8 mouse cellular contexts compared by ENCODE assay signal in the genomic region with DNA sequence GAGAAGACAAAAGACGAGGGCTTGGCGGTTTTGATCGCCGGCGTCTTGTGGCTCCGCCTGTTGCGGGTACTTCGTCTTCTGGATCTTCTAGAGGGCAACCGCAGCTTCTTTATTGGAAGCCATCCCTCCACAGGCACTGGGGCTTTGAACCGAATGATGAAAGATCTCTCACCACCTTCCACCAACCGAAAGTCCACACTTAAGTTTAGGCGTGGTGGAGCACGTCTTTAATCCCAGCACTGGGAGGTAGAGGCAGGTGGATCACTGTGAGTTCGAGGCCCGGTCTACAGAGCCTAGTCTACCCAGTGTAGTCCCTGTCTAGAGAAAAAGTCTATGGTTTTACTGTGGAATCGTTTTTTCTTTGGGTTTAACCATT. TPM values are rescaled to one million over a fixed set of nuclear protein-coding genes. Genes with fewer than 3 reads are reported as not detected.
A peak's percentile ranks its signal among the peaks of the same experiment; 100 is the strongest.
DNase-seq lines count a peak whose midpoint lies in the region; ATAC-seq and TF ChIP-seq lines count a peak whose summit lies in the region.

No protein-coding gene starts in this region.

- TF ChIP-seq CTCF in layer of hippocampus, adult 2 months (conservative IDR thresholded peaks at IDR 0.05) = no peak

- peak overlapping the region; percentile 50 for H3K4me2 ChIP-seq in embryonic facial prominence, embryonic 11.5 days (ENCODE audit: low read depth, low read length)
- peak overlapping the region; percentile 90 for H3K4me2 ChIP-seq in intestine, embryonic 14.5 days (ENCODE audit: low read length)
- H3K4me2 ChIP-seq in myocyte (ENCODE audit: low read depth) = peak overlapping the region; percentile 89

- no peaks in the 10 kb centered on the region for H3K4me1 ChIP-seq in embryonic facial prominence, embryonic 11.5 days (ENCODE audit: control insufficient read depth, insufficient read depth, low read length)
- peaks cover 7% of the 10 kb centered on the region for H3K4me1 ChIP-seq in intestine, embryonic 14.5 days (replicated peaks; ENCODE audit: control insufficient read depth, insufficient read depth, low read length)

- no peak for DNase-seq in layer of hippocampus, adult 2 months (ENCODE audit: low spot score in 2 of 2)
- DNase-seq in layer of hippocampus, adult 11-12 months (ENCODE audit: low spot score) = no peak
- no peak for DNase-seq in embryonic facial prominence, embryonic 11.5 days (ENCODE audit: low spot score)
- no peak for DNase-seq in intestine, embryonic 14.5 days (ENCODE audit: low spot score)
- no peak for DNase-seq in cerebellum, adult 9-11 months
- DNase-seq in spleen, postnatal 4 days (ENCODE audit: low spot score in 2 of 2) = no peak
- no peak for DNase-seq in layer of hippocampus, adult 18-20 months (ENCODE audit: low spot score in 2 of 2)

- 0 out of 2 replicates have a peak, but pooled peaks have one; percentile 47 for ATAC-seq in embryonic facial prominence, embryonic 11.5 days (replicated peaks; ENCODE audit: insufficient number of reproducible peaks, low FRiP score, low TSS enrichment, low read depth)
- ATAC-seq in intestine, embryonic 14.5 days (replicated peaks; ENCODE audit: low FRiP score, low TSS enrichment, low read depth) = peak; percentile 67

- peak overlapping the region; percentile 74 for H3K9ac ChIP-seq in embryonic facial prominence, embryonic 11.5 days (replicated peaks; ENCODE audit: low read length)
- peak overlapping the region; percentile 79 for H3K9ac ChIP-seq in intestine, embryonic 14.5 days (ENCODE audit: low read length)

- WGBS in embryonic facial prominence, embryonic 11.5 days = 12% methylated on average over 16 of the region's 16 CpGs
- 13% methylated on average over 16 of the region's 16 CpGs for WGBS in intestine, embryonic 14.5 days

- H3ac ChIP-seq in myocyte (ENCODE audit: control insufficient read depth, insufficient read length) = peak overlapping the region; percentile 91

- H3K4me3 ChIP-seq in layer of hippocampus, adult 2 months = peak overlapping the region; percentile 91
- peak overlapping the region; percentile 70 for H3K4me3 ChIP-seq in embryonic facial prominence, embryonic 11.5 days (ENCODE audit: low read depth, low read length)
- H3K4me3 ChIP-seq in intestine, embryonic 14.5 days (ENCODE audit: low read depth, low read length) = peak overlapping the region; percentile 95
- peak overlapping the region; percentile 94 for H3K4me3 ChIP-seq in myocyte

- H3K36me3 ChIP-seq in embryonic facial prominence, embryonic 11.5 days (replicated peaks; ENCODE audit: control insufficient read depth, insufficient read depth, low read depth, low read length) = no peaks in the 10 kb centered on the region; the same call in 1 of the 2 replicates
- H3K36me3 ChIP-seq in intestine, embryonic 14.5 days (ENCODE audit: control insufficient read depth, insufficient read depth, low read length) = peaks cover 20% of the 10 kb centered on the region
- peaks cover 14% of the 10 kb centered on the region for H3K36me3 ChIP-seq in myocyte (ENCODE audit: control insufficient read depth, insufficient read depth)

- peaks cover 23% of the 10 kb centered on the region for H3K79me2 ChIP-seq in myocyte (ENCODE audit: control insufficient read depth, insufficient read depth)

- no peaks in the 10 kb centered on the region for H3K27me3 ChIP-seq in embryonic facial prominence, embryonic 11.5 days (ENCODE audit: control insufficient read depth, insufficient read depth, low read length)
- no peaks in the 10 kb centered on the region for H3K27me3 ChIP-seq in intestine, embryonic 14.5 days (replicated peaks; ENCODE audit: control insufficient read depth, insufficient read depth, low read length)
- H3K27me3 ChIP-seq in myocyte (ENCODE audit: control insufficient read depth, insufficient read depth, insufficient read length) = peaks cover 5% of the 10 kb centered on the region

- H3K27ac ChIP-seq in layer of hippocampus, adult 2 months = peak overlapping the region; percentile 91
- 0 out of 2 replicates have a peak overlapping the region, but pooled peaks have one; percentile 47 for H3K27ac ChIP-seq in embryonic facial prominence, embryonic 11.5 days (replicated peaks; ENCODE audit: low read depth, low read length)
- no peak overlapping the region for H3K27ac ChIP-seq in intestine, embryonic 14.5 days (ENCODE audit: low read depth)

- no peaks in the 10 kb centered on the region for H3K9me3 ChIP-seq in embryonic facial prominence, embryonic 11.5 days (replicated peaks; ENCODE audit: control insufficient read depth, low read length)
- H3K9me3 ChIP-seq in intestine, embryonic 14.5 days (ENCODE audit: control insufficient read depth, low read length) = no peaks in the 10 kb centered on the region

- TF ChIP-seq POLR2A in myocyte (IDR thresholded peaks at IDR 0.05; ENCODE audit: insufficient read length, low read depth) = no peak

TF ChIP-seq in myocyte, 11 proteins besides CTCF, POLR2A, EP300 and RAD21:
- TF ChIP-seq SRF (IDR thresholded peaks at IDR 0.05; ENCODE audit: control insufficient read depth, insufficient read length, low read depth) (no peak), CEBPB (IDR thresholded peaks at IDR 0.05; ENCODE audit: insufficient read depth, poor library complexity, severe bottlenecking) (no peak), TCF3 (IDR thresholded peaks at IDR 0.05; ENCODE audit: insufficient read length, low read depth) (no peak), MYOD1 (IDR thresholded peaks at IDR 0.05; ENCODE audit: control insufficient read depth in 1 of 3, insufficient read length in 2 of 3, low read depth in 2 of 3) (no peak), MYOG (IDR thresholded peaks at IDR 0.05; ENCODE audit: control insufficient read depth in 1 of 3, insufficient read depth in 1 of 3, insufficient read length in 2 of 3, low read depth in 2 of 3) (no peak), MAX (IDR thresholded peaks at IDR 0.05; ENCODE audit: low read depth) (no peak), TCF12 (IDR thresholded peaks at IDR 0.05; ENCODE audit: insufficient read depth, poor library complexity, severe bottlenecking) (no peak), REST (IDR thresholded peaks at IDR 0.05; ENCODE audit: insufficient read depth, insufficient read length) (no peak), USF1 (IDR thresholded peaks at IDR 0.05; ENCODE audit: low read depth) (no peak), E2F4 (IDR thresholded peaks at IDR 0.05; ENCODE audit: insufficient read depth) (no peak), POLR2AphosphoS2 (IDR thresholded peaks at IDR 0.05; ENCODE audit: insufficient read length, low read depth) (no peak)

RNA-seq across cellular contexts. Expression of a gene that starts 0.4 kb away (rescaled TPM):
- total RNA-seq in layer of hippocampus, adult 2 months (2021) = 10 to 100 TPM; 13.6 to 13.7 TPM
- polyA plus RNA-seq in embryonic facial prominence, embryonic 11.5 days (2014; fragmentation: Nextera tagmentation; extraction: Ambion mirVana) = 11.9 and 14.0 TPM in 2 replicates
- 8.3 and 8.9 TPM in 2 replicates for polyA plus RNA-seq in intestine, embryonic 14.5 days (2014; fragmentation: Nextera tagmentation; extraction: Ambion mirVana)
- 4.9 TPM for polyA plus RNA-seq in myocyte (2012; fragmentation: generic; extraction: Trizol)
- total RNA-seq in layer of hippocampus, adult 18-20 months (2021) = 10 to 100 TPM; 14.3 to 14.6 TPM

RNA-seq across cellular contexts. Expression of a gene that starts 17.0 kb away (rescaled TPM):
- 10 to 100 TPM; 12.5 TPM for total RNA-seq in layer of hippocampus, adult 2 months (2021)
- polyA plus RNA-seq in embryonic facial prominence, embryonic 11.5 days (2014; fragmentation: Nextera tagmentation; extraction: Ambion mirVana) = 2.4 and 3.3 TPM in 2 replicates
- 2.3 TPM in 2 replicates for polyA plus RNA-seq in intestine, embryonic 14.5 days (2014; fragmentation: Nextera tagmentation; extraction: Ambion mirVana)
- 0.32 TPM for polyA plus RNA-seq in myocyte (2012; fragmentation: generic; extraction: Trizol)
- 10 to 100 TPM; 11.0 to 11.7 TPM for total RNA-seq in layer of hippocampus, adult 18-20 months (2021)
